Mouse (Mus musculus) small intestine, adult 2 months (tissue): Measurements from ENCODE around the gene Slc23a2.

Experiments used
- CTCF ChIP-seq: fragments of 200-500 bp; IDR thresholded peaks from 2 replicates; pipeline ENCODE4 v1.5.1; 2012; ENCODE audit warnings: low read depth, mild to moderate bottlenecking, control low read depth, inconsistent platforms, low read length, moderate library complexity, mixed read lengths; ENCODE audit not compliant: insufficient replicate concordance, insufficient read length; ENCODE audit errors: extremely low read depth
- POLR2A ChIP-seq: fragments of 200-500 bp; IDR thresholded peaks from 2 replicates; pipeline ENCODE4 v1.6.1; 2012; ENCODE audit warnings: low read depth, mild to moderate bottlenecking, control low read depth, inconsistent platforms, low read length, moderate library complexity

DNA sequence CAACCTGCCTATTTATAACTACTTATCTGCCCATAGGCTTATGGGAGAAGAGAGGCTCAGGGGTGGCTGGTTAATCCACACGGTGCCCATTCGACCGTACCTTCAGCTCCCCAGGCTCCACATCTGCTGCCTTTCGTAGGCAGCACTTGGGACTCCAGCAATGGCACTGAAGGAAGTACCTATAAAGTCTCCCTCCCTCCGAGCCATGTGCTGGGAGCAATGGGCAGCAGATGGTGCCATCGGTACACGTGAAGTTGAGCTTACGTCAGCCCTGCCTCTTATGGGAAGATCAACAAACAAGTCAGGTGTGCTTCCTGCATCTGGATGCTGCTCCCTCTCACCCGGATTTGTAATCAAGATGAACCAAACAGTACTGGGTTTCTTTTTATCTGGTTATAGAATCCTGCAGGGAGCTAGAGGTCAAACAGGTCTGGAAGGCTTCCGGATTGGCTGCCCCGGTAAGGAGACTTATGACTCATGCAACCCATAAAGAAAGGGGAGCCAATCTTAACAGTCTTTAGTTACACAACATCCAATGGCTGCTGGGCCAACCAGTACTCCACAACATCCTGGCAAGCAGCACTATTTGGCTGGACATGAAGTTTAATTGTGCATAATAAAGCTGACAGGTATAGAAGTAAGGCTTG lies 80.6 kb downstream of the Slc23a2 start:
- TF ChIP-seq POLR2A, result no peak
- TF ChIP-seq CTCF, result no peak
